Mouse (Mus musculus) thymus, adult 2 months (tissue): ENCODE results near the gene Gbp2. TPM values are rescaled to one million over a fixed set of nuclear protein-coding genes. Genes with fewer than 3 reads are reported as not detected.

Experiments
- DNase-seq: peaks from one replicate; pipeline ENCODE4 v3.0.0; 2021
- H3K27ac ChIP-seq: fragments of 200-500 bp; 2 replicates; pipeline ENCODE4 v1.5.1; 2012; ENCODE audit warnings: low read length, control low read depth; ENCODE audit not compliant: control insufficient read depth, insufficient read depth
- H3K27me3 ChIP-seq: fragments of 200-500 bp; 2 replicates; pipeline ENCODE4 v1.6.1; 2012; ENCODE audit warnings: mild to moderate bottlenecking, low read length, moderate library complexity, mixed read lengths; ENCODE audit not compliant: control insufficient read depth, insufficient read depth
- H3K36me3 ChIP-seq: fragments of 200-500 bp; 2 replicates; pipeline ENCODE4 v1.6.1; 2012; ENCODE audit warnings: mild to moderate bottlenecking, low read length, moderate library complexity; ENCODE audit not compliant: control insufficient read depth, insufficient read depth
- H3K4me1 ChIP-seq: fragments of 200-500 bp; replicated peaks from 2 replicates; pipeline ENCODE4 v1.6.1; 2012; ENCODE audit warnings: low read length; ENCODE audit not compliant: control insufficient read depth, insufficient read depth
- H3K4me3 ChIP-seq: fragments of 200-500 bp; 2 replicates; pipeline ENCODE4 v1.5.1; 2012; ENCODE audit warnings: mild to moderate bottlenecking, low read length, control low read depth, moderate library complexity; ENCODE audit not compliant: control insufficient read depth, insufficient read depth
- CTCF ChIP-seq: fragments of 200-500 bp; IDR thresholded peaks from 2 replicates; pipeline ENCODE4 v1.5.1; 2012; ENCODE audit warnings: mild to moderate bottlenecking, control low read depth, low read length, moderate library complexity, borderline replicate concordance; ENCODE audit not compliant: control insufficient read depth, poor library complexity, insufficient read depth; ENCODE audit errors: extremely low read depth
- POLR2A ChIP-seq: fragments of 200-500 bp; IDR thresholded peaks from 2 replicates; pipeline ENCODE4 v1.6.1; 2012; ENCODE audit warnings: mild to moderate bottlenecking, low read length, control low read depth, moderate library complexity; ENCODE audit not compliant: control insufficient read depth, poor library complexity, insufficient read depth; ENCODE audit errors: extremely low read depth
- WGBS: fragments of 180-500 bp; shearing (Covaris S2); methylation state at CpG from one replicate; pipeline ENCODE4 v1.1.7; 2018; 5-methylcytosine and 5-hydroxymethylcytosine counted together
- polyA plus RNA-seq: library from polyadenylated mRNA; depleted of rRNA; stranded (reverse); fragments of >200 nt; gene quantifications from 2 replicates; pipeline ENCODE4 v1.2.3, GENCODE M21; 2012; rRNA removed

Gene Gbp2
- polyA plus RNA-seq, result 18.9 and 22.2 TPM in 2 replicates

DNA sequence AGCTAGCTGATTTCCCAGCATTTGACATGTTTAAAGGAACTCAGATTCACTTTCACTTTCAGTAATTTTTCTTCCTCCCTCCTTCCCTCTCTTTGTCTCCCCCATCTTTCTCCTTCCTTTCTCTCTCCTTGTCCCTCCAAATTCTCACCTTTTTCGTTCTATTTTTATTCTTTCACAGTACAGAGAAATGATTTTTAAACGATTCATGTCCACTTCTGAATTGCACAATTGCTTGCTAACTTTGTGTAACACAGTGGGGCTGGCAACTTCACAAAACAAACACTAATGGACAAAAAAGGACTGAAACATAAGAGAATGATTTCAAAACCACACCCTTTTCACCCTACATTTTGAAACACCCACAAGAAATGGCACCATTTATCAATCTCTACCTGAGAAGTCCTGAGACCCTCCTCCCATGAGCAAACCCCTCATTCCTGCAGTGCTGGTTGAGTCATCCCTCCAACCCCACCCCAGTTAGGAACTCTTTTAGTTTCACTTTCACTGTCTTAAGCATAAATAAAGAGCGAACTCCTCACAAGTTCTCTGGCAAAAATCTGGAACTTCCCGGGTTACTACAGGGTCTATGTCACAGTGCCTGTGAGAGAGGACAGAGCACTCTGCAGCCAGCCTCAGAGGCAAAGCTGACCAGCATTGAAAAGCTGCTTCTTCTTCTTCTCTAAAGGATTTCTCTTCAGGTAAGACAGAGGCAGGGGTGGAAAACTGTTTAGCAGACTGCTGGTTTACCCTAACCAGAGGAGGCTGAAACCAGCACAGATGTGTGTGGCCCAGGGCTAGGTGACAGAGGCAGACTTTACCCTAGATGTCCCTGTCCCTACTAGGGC is at the start of gene Gbp2:
Gene Gbp2 (plus strand): TSS at position 492 of the 845 bp plus-strand sequence.
- 2% methylated on average over 4 of the region's 4 CpGs for WGBS
- H3K36me3 ChIP-seq, result no peaks in the 10 kb centered on the region
- peak; percentile 40 for DNase-seq
- TF ChIP-seq POLR2A (no peak), CTCF (no peak)
- H3K4me3 ChIP-seq, result peak within 1 kb of the TSS; percentile 81
- H3K27ac ChIP-seq, result peak within 1 kb of the TSS; percentile 100
- peaks cover 3% of the 10 kb centered on the region for H3K4me1 ChIP-seq
- H3K27me3 ChIP-seq, result no peaks in the 10 kb centered on the region

DNA sequence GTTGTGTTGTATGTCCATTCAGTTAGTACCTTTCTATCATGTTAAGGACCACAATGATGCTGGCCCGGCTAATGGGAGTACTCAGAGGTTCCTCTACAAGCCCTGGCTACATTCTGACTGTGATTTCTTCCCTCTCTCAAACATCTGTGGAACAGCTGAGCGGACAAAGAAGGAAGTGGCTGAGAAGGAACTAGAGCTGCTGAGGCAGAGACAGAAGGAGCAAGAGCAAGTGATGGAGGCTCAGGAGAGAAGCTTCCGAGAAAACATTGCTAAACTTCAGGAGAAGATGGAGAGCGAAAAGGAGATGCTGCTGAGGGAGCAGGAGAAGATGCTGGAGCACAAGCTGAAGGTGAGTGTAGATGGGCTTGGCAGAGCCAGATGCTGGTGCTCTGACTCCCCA is 49.7 kb upstream of the Gbp2 start:
- H3K4me1 ChIP-seq, result no peaks in the 10 kb centered on the region
- no peaks in the 10 kb centered on the region for H3K27me3 ChIP-seq
- DNase-seq, result no peak
- H3K27ac ChIP-seq, result no peak overlapping the region
- WGBS, result 96% methylated on average over 4 of the region's 4 CpGs
- no peaks in the 10 kb centered on the region for H3K36me3 ChIP-seq
- TF ChIP-seq POLR2A (no peak), CTCF (no peak)
- no peak overlapping the region for H3K4me3 ChIP-seq

DNA sequence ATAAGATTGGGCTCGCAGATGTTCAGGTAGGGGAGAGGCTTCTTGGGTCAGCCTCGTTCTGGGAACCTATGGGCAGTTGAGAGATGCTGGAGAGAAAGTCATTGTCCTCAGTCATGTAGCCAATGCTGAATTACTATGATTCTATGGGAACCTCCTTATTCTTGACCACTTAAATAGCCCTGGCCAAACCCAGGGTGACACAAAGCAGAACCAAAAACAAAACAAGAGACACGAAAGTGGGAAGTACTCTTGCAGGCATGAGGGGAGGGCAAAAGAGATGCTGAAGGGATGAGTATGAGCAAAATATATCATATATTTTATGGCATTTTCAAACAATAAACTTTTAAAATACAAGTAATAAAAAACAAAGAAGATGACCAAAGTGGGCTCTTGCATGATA is 43.3 kb upstream of the Gbp2 start:
- Histone ChIP-seq H3K4me3 (no peak overlapping the region), H3K27me3 (no peaks in the 10 kb centered on the region), H3K4me1 (no peaks in the 10 kb centered on the region), H3K36me3 (no peaks in the 10 kb centered on the region), H3K27ac (no peak overlapping the region)
- DNase-seq, result no peak
- 88% methylated on average over 3 of the region's 3 CpGs for WGBS
- no peak for TF ChIP-seq POLR2A
- no peak for TF ChIP-seq CTCF

DNA sequence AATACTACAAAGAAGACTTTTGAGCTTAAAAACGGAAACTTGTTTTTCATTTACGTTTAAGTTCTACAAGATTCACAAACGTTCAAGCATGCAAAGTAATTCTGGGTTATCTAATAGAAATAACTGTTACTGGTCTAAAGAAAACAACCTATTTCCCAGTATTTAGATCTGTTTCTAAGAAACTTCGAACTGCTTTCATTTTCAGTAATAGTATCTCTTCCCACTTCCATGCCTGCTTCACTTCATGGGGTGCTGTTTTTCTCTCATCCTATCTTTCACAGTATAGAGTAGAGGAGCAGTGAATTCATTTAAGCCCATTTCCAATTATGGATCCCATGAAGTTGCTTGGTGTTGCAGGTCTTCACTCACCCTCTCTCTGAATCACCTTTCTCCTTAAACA is 42.1 kb upstream of the Gbp2 start:
- no peak for DNase-seq
- no peak overlapping the region for H3K4me3 ChIP-seq
- H3K4me1 ChIP-seq, result no peaks in the 10 kb centered on the region
- H3K27ac ChIP-seq, result no peak overlapping the region
- TF ChIP-seq POLR2A (no peak), CTCF (no peak)
- no peaks in the 10 kb centered on the region for H3K27me3 ChIP-seq
- H3K36me3 ChIP-seq, result no peaks in the 10 kb centered on the region
- 74% methylated on average over 4 of the region's 4 CpGs for WGBS

DNA sequence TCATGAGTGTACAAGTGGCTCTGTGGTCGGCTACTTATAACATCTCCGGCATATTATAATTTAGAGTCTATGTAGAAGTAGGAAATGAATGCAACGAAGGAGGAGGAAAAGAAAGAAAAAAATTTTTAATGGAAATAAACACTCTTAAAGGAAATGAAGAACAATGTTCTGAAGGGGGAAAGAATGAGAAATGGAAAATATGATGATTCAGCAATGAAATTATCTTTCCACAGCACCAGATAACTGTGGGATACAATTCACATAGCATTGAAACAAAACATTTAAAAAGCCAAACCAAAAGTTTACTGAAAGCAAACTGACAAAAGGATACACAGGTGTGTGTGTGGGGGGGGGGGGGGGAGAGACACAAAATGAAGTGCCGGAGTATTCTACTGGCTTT is 37.3 kb upstream of the Gbp2 start:
- TF ChIP-seq CTCF (no peak), POLR2A (no peak)
- WGBS, result 90% methylated on average over 4 of the region's 4 CpGs
- Histone ChIP-seq H3K27me3 (no peaks in the 10 kb centered on the region), H3K4me1 (no peaks in the 10 kb centered on the region), H3K36me3 (no peaks in the 10 kb centered on the region), H3K4me3 (no peak overlapping the region), H3K27ac (no peak overlapping the region)
- no peak for DNase-seq

DNA sequence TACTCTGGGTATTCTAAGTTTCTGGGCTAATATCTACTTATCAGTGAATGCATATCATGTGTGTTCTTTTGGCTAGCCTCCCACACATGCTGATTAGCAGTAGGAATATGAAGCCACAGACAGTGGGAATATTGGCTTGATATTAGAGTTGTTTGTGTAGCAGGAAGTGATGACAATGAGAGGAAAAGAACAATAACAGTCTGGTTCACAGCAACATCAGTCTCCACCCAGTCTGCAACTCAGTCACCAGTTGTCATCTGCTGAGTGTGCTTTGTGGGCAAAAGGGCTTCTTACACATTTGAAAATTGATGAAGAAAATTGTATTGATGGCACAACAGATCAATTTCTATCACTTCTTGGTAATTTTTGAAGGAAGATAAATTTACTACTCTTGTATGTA is 33.0 kb upstream of the Gbp2 start:
- Histone ChIP-seq H3K4me3 (no peak overlapping the region), H3K27ac (no peak overlapping the region), H3K27me3 (no peaks in the 10 kb centered on the region), H3K4me1 (no peaks in the 10 kb centered on the region), H3K36me3 (no peaks in the 10 kb centered on the region)
- TF ChIP-seq POLR2A, result no peak
- no peak for TF ChIP-seq CTCF
- no peak for DNase-seq
